Mouse (Mus musculus): ENCODE results near the gene Ptprm.

DNA sequence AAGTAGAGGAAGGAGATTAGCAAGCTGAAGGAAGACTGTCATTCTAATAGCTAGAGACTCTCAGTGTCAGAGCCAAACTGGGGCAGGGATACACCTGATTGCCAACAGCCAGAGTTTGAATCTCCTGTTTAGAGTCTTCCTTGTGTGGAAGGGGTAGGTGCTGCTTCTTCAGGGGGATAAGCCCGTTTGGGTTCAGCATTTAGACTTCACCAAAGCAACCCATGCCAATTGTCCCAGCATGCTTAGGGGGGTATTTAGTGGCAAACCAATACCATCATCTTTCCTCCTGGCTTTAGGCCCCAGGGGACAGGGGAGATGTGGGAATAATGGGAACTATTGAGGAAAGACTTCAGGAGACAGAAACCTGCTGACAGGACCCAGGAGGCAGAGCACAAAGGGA is 460.1 kb downstream of the Ptprm start:
- TF ChIP-seq CTCF (IDR thresholded peaks at IDR 0.05; ENCODE audit: borderline replicate concordance, insufficient read depth, low read depth, low read length) (no peak), POLR2A (IDR thresholded peaks at IDR 0.05; ENCODE audit: borderline replicate concordance, insufficient read depth, low read length) (no peak)

Data from cerebellum, adult 2 months (tissue).